Mouse (Mus musculus): Measurements from ENCODE around the gene Vsig4. TPM values are rescaled to one million over a fixed set of nuclear protein-coding genes. Genes with fewer than 3 reads are reported as not detected.
"Not testable (repeated sequence)": the region's sequence is repeated elsewhere in the genome, so short reads cannot be mapped to it uniquely, and the experiment has no call there.

Gene Vsig4
- polyA plus RNA-seq (2015; fragmentation: Nextera tagmentation; extraction: Ambion mirVana) = not detected in 2 replicates

DNA sequence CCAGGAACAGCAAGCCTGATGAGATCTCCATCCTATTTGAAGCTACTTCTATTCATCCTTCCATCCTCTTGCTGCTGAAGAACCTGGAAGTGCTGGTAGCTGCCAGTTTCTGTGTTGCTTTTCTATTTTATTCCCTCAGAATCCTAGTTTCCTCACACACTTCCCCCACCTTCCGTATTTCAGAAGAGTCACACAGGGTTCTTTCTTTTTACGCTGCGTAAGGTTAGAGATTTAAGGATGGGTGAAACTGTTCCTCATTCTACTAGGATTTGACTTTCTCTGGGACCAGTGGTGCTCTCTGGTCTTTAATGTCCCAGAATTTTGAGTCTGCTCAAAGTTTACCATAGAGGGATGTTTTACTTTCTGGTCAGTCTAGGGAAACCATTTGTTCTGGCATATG lies at the start of gene Vsig4:
TSS of gene Vsig4 (minus strand) at position 101 of the 400 bp plus-strand sequence.
- no peak within 1 kb of the TSS for H3K9ac ChIP-seq
- 92% methylated on average over 3 of the region's 3 CpGs for WGBS
- H3K4me1 ChIP-seq (replicated peaks) = no peaks in the 10 kb centered on the region
- H3K27me3 ChIP-seq = no peaks in the 10 kb centered on the region
- no peak within 1 kb of the TSS for H3K4me2 ChIP-seq
- H3K4me3 ChIP-seq = no peak within 1 kb of the TSS
- H3K27ac ChIP-seq (replicated peaks) = no peak within 1 kb of the TSS
- no peaks in the 10 kb centered on the region for H3K36me3 ChIP-seq
- ATAC-seq (ENCODE audit: low FRiP score, low read depth) = no peak
- H3K9me3 ChIP-seq = no peaks in the 10 kb centered on the region

GRCm38 (mm10) chrX:96339108-96339507 lies 45.9 kb upstream of the Vsig4 start:
- H3K4me3 ChIP-seq = no peak overlapping the region
- H3K4me2 ChIP-seq = no peak overlapping the region

DNA sequence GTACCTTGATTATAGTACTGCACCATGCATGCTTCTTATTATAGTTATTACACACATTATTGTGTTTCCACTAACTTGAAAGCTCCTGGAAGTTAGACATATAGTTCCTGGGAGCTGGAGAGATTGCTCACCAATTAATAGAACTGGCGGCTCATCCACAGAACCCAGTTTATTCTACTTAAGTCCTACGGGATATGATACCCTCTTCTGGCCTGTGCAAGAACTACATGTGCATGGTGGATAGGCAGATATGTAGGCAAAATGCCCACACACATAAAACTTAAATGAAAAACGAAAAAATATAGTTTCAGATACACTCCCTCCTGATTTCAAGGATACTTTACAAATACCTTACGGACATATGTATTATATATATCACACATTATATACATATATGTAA lies 36.5 kb upstream of the Vsig4 start:
- Histone ChIP-seq H3K9me3 (no peaks in the 10 kb centered on the region), H3K36me3 (no peaks in the 10 kb centered on the region), H3K27me3 (no peaks in the 10 kb centered on the region), H3K4me3 (no peak overlapping the region), H3K9ac (no peak overlapping the region), H3K27ac (replicated peaks) (no peak overlapping the region), H3K4me2 (no peak overlapping the region), H3K4me1 (replicated peaks) (no peaks in the 10 kb centered on the region)
- no peak for ATAC-seq (ENCODE audit: low FRiP score, low read depth)
- WGBS = 57% methylated on average over 4 of the region's 4 CpGs

More at GRCm38 (mm10) chrX:96339108-96339507, 45.9 kb upstream of the Vsig4 start:
- H3K9ac ChIP-seq = no peak overlapping the region
- H3K27ac ChIP-seq (replicated peaks) = no peak overlapping the region
- H3K9me3 ChIP-seq = no peaks in the 10 kb centered on the region
- H3K27me3 ChIP-seq = no peaks in the 10 kb centered on the region
- WGBS = 87% methylated on average over 2 of the region's 2 CpGs
- no peak for ATAC-seq (ENCODE audit: low FRiP score, low read depth)
- no peaks in the 10 kb centered on the region for H3K36me3 ChIP-seq
- H3K4me1 ChIP-seq (replicated peaks) = no peaks in the 10 kb centered on the region

DNA sequence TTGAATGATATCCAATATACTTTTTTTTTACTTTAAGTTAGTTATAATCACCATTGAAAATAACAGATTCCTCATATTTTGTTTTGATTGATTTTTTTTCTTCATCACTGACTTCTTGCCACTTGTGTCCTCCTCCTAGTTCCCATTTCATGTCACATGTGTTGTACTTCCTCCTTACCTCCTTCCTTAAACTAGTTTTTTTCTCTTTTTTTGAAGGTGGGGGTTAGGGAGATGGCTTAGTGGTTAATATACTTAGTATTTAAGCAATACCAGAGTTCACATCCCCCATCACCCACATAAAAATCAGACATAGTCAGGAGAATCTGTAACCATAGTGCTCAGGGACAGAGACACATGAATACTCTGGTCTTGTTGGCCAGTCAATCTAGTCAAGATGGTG lies 36.7 kb downstream of the Vsig4 start:
- H3K27me3 ChIP-seq = no peaks in the 10 kb centered on the region
- ATAC-seq (ENCODE audit: low FRiP score, low read depth) = no peak
- no peaks in the 10 kb centered on the region for H3K36me3 ChIP-seq
- no peaks in the 10 kb centered on the region for H3K4me1 ChIP-seq (replicated peaks)
- H3K27ac ChIP-seq (replicated peaks) = no peak overlapping the region
- H3K4me3 ChIP-seq = no peak overlapping the region
- H3K9me3 ChIP-seq = no peaks in the 10 kb centered on the region
- H3K9ac ChIP-seq = no peak overlapping the region
- no peak overlapping the region for H3K4me2 ChIP-seq

DNA sequence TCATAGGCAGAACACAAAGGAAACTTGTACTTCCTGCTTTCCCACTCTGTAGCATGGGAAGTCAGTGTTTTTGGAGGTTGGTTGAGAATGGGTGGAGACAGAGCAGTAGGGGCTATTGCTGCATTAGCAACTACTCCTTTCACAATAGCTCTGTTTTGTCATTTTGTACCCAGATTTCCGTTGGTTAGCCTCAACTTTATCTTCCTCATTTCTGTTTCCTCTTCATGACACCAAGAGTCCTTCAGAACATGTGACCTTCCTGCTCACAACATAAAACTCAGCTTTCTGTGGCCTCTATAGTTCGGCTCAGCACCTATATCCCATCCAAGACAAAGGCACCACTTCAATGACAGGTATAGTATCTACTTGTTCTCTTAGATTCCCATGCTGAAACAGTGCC lies 53.6 kb downstream of the Vsig4 start:
- no peaks in the 10 kb centered on the region for H3K4me1 ChIP-seq (replicated peaks)
- ATAC-seq (ENCODE audit: low FRiP score, low read depth) = no peak
- 69% methylated on average over 2 of the region's 2 CpGs for WGBS
- H3K27me3 ChIP-seq = no peaks in the 10 kb centered on the region
- no peaks in the 10 kb centered on the region for H3K9me3 ChIP-seq
- H3K27ac ChIP-seq (replicated peaks) = no peak overlapping the region
- H3K4me3 ChIP-seq = no peak overlapping the region
- H3K36me3 ChIP-seq = no peaks in the 10 kb centered on the region
- no peak overlapping the region for H3K9ac ChIP-seq
- no peak overlapping the region for H3K4me2 ChIP-seq

- no peak overlapping the region for H3K27ac ChIP-seq (replicated peaks)
- H3K27me3 ChIP-seq = no peaks in the 10 kb centered on the region
- no peak overlapping the region for H3K4me2 ChIP-seq
- ATAC-seq (ENCODE audit: low FRiP score, low read depth) = no peak
- no peak overlapping the region for H3K4me3 ChIP-seq
- H3K36me3 ChIP-seq = no peaks in the 10 kb centered on the region
- no peaks in the 10 kb centered on the region for H3K9me3 ChIP-seq
- H3K4me1 ChIP-seq (replicated peaks) = no peaks in the 10 kb centered on the region
- no peak overlapping the region for H3K9ac ChIP-seq
- 85% methylated on average over 1 of the region's 1 CpGs for WGBS
Observed at GRCm38 (mm10) chrX:96239037-96239436, 54.2 kb downstream of the Vsig4 start.

GRCm38 (mm10) chrX:96235775-96236174 lies 57.5 kb downstream of the Vsig4 start:
- WGBS = 74% methylated on average over 1 of the region's 1 CpGs
- H3K36me3 ChIP-seq = no peaks in the 10 kb centered on the region
- H3K9ac ChIP-seq = no peak overlapping the region
- no peaks in the 10 kb centered on the region for H3K27me3 ChIP-seq
- no peak overlapping the region for H3K27ac ChIP-seq (replicated peaks)
- no peaks in the 10 kb centered on the region for H3K9me3 ChIP-seq
- no peak for ATAC-seq (ENCODE audit: low FRiP score, low read depth)
- H3K4me3 ChIP-seq = no peak overlapping the region
- H3K4me1 ChIP-seq (replicated peaks) = no peaks in the 10 kb centered on the region
- no peak overlapping the region for H3K4me2 ChIP-seq

- no peaks in the 10 kb centered on the region for H3K4me1 ChIP-seq (replicated peaks)
- H3K9ac ChIP-seq = no peak overlapping the region
- H3K4me2 ChIP-seq = no peak overlapping the region
- no peaks in the 10 kb centered on the region for H3K9me3 ChIP-seq
- no peaks in the 10 kb centered on the region for H3K36me3 ChIP-seq
- no peak overlapping the region for H3K4me3 ChIP-seq
- H3K27me3 ChIP-seq = no peaks in the 10 kb centered on the region
- no peak overlapping the region for H3K27ac ChIP-seq (replicated peaks)
- ATAC-seq (ENCODE audit: low FRiP score, low read depth) = no peak
Observed at GRCm38 (mm10) chrX:96227030-96227429, 66.2 kb downstream of the Vsig4 start.

DNA sequence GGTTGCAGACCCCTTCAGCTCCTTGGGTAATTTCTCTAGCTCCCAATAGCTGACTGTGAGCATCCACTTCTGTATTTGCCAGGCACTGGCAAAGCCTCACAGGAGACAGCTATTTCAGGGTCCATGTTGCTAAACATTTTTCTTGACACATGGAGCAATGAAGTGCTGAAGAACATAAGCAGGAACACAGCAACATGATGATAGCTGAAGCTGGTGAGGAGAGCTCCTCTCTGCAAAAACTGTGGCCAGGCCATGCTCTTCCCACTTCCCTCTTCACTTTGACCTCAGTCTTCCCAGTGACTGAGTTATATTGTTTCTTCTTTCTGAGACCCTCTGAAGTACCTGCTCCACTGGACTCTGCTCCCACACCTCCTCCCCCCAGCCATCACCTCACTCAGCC lies 67.8 kb downstream of the Vsig4 start:
- H3K4me3 ChIP-seq = no peak overlapping the region
- H3K9me3 ChIP-seq = no peaks in the 10 kb centered on the region
- no peaks in the 10 kb centered on the region for H3K36me3 ChIP-seq
- no peak overlapping the region for H3K9ac ChIP-seq
- H3K4me2 ChIP-seq = no peak overlapping the region
- ATAC-seq (ENCODE audit: low FRiP score, low read depth) = no peak
- no peaks in the 10 kb centered on the region for H3K4me1 ChIP-seq (replicated peaks)
- H3K27me3 ChIP-seq = no peaks in the 10 kb centered on the region
- no peak overlapping the region for H3K27ac ChIP-seq (replicated peaks)

- WGBS = 84% methylated on average over 6 of the region's 6 CpGs
- no peak for ATAC-seq (ENCODE audit: low FRiP score, low read depth)
- Histone ChIP-seq H3K36me3 (no peaks in the 10 kb centered on the region), H3K27ac (replicated peaks) (no peak overlapping the region), H3K9me3 (no peaks in the 10 kb centered on the region), H3K9ac (no peak overlapping the region), H3K4me2 (no peak overlapping the region), H3K4me1 (replicated peaks) (no peaks in the 10 kb centered on the region), H3K27me3 (no peaks in the 10 kb centered on the region), H3K4me3 (no peak overlapping the region)
Observed at GRCm38 (mm10) chrX:96224210-96224609, 69.0 kb downstream of the Vsig4 start.

GRCm38 (mm10) chrX:96218088-96218487 lies 75.2 kb downstream of the Vsig4 start:
- ATAC-seq (ENCODE audit: low FRiP score, low read depth) = no peak
- Histone ChIP-seq H3K9ac (no peak overlapping the region), H3K36me3 (no peaks in the 10 kb centered on the region), H3K4me1 (replicated peaks) (no peaks in the 10 kb centered on the region), H3K4me3 (no peak overlapping the region), H3K27ac (replicated peaks) (no peak overlapping the region), H3K27me3 (no peaks in the 10 kb centered on the region), H3K9me3 (no peaks in the 10 kb centered on the region), H3K4me2 (no peak overlapping the region)
- WGBS = 67% methylated on average over 1 of the region's 1 CpGs

DNA sequence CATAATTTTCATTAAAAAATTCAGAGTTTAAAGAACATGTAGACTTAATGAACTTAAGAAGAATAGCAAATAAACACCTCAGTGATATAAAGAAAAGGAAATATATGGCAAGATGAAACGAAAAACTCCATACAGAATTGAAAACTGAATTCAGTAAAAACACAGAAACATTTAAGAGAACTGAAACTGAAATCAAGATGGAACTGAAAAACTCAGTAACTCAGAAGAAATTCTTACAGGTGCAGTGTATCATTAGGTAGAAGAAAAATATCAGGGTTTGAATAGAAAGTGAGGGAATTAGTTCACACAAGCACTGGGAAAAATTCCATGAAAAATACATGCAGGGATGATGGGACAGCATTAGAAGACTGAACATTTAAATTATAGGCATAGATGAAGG lies 86.4 kb downstream of the Vsig4 start:
- H3K36me3 ChIP-seq = no peaks in the 10 kb centered on the region
- H3K4me3 ChIP-seq = no peak overlapping the region
- no peak overlapping the region for H3K4me2 ChIP-seq
- H3K9me3 ChIP-seq = no peaks in the 10 kb centered on the region
- H3K4me1 ChIP-seq (replicated peaks) = no peaks in the 10 kb centered on the region
- H3K27me3 ChIP-seq = no peaks in the 10 kb centered on the region
- no peak overlapping the region for H3K27ac ChIP-seq (replicated peaks)
- H3K9ac ChIP-seq = no peak overlapping the region
- ATAC-seq (ENCODE audit: low FRiP score, low read depth) = no peak
- WGBS = 55% methylated on average over 1 of the region's 1 CpGs

DNA sequence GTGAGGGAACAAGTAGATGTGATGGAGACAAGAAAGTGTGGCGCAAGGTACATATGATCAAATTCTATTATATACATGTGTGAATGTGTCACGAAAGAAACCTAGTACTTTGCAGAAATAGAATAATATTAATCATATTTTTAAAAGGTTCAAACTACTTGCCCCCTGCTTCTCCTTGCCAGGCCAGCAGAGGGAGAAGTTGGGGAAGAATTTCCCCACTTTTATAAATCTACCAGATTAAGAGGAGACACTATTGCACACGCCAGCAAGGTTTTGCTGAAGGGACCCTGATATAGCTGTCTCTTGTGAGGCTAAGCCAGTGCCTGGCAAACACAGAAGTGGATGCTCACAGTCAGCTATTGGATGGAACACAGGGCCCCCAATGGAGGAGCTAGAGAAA lies 88.1 kb downstream of the Vsig4 start:
- WGBS = 86% methylated on average over 3 of the region's 3 CpGs
- not testable (repeated sequence) for H3K9me3 ChIP-seq; ATAC-seq (ENCODE audit: low FRiP score, low read depth); H3K27ac ChIP-seq (replicated peaks); H3K4me3 ChIP-seq; H3K27me3 ChIP-seq; H3K36me3 ChIP-seq; H3K4me2 ChIP-seq; H3K9ac ChIP-seq; H3K4me1 ChIP-seq (replicated peaks)

All from hindbrain, embryonic 15.5 days (tissue).